Mouse (Mus musculus): ENCODE data around the gene Sprr2e.

The Sprr2e gene

GRCm38 (mm10) chr3:92351843-92352242 lies at the start of gene Sprr2e:
Gene Sprr2e, plus strand, starts transcription at chr3:92352143.
- DNase-seq (ENCODE audit: low spot score), result no peak

GRCm38 (mm10) chr3:92307406-92307805 lies 44.5 kb upstream of the Sprr2e start:
- DNase-seq (ENCODE audit: low spot score), result no peak

- DNase-seq (ENCODE audit: low spot score), result no peak
Measured at GRCm38 (mm10) chr3:92316320-92316719, 35.6 kb upstream of the Sprr2e start, which contains the start of gene Sprr2b. Gene Sprr2b, plus strand, starts transcription at chr3:92316620.

GRCm38 (mm10) chr3:92317384-92317783 lies 34.6 kb upstream of the Sprr2e start:
- DNase-seq (ENCODE audit: low spot score), result no peak

GRCm38 (mm10) chr3:92336278-92336677 lies 15.7 kb upstream of the Sprr2e start:
- DNase-seq (ENCODE audit: low spot score), result no peak

- DNase-seq (ENCODE audit: low spot score), result no peak
Measured at GRCm38 (mm10) chr3:92338840-92339239, 13.1 kb upstream of the Sprr2e start, which contains the start of gene Sprr2d. Gene Sprr2d, plus strand, starts transcription at chr3:92339140.

- DNase-seq (ENCODE audit: low spot score), result no peak
Measured at GRCm38 (mm10) chr3:92361619-92362018, 9.7 kb downstream of the Sprr2e start.

- DNase-seq (ENCODE audit: low spot score), result no peak
Measured at GRCm38 (mm10) chr3:92364887-92365286, 12.9 kb downstream of the Sprr2e start, which contains the start of gene Sprr2f. Gene Sprr2f, plus strand, starts transcription at chr3:92365187.

GRCm38 (mm10) chr3:92373613-92374012 lies 21.7 kb downstream of the Sprr2e start:
- no peak for DNase-seq (ENCODE audit: low spot score)

GRCm38 (mm10) chr3:92385385-92385784 lies 33.4 kb downstream of the Sprr2e start, which contains the start of gene Sprr2h:
Gene Sprr2h, plus strand, starts transcription at chr3:92385685.
- DNase-seq (ENCODE audit: low spot score), result no peak

GRCm38 (mm10) chr3:92394301-92394700 lies 42.4 kb downstream of the Sprr2e start:
- no peak for DNase-seq (ENCODE audit: low spot score)

All from left cerebral cortex, adult 11 months (tissue).